Mouse (Mus musculus): ENCODE measurements around the gene Chil1. TPM values are rescaled to one million over a fixed set of nuclear protein-coding genes. Genes with fewer than 3 reads are reported as not detected.

Gene Chil1
- total and polyA plus RNA-seq, 2 experiments = 0.09 to 0.34 TPM

DNA sequence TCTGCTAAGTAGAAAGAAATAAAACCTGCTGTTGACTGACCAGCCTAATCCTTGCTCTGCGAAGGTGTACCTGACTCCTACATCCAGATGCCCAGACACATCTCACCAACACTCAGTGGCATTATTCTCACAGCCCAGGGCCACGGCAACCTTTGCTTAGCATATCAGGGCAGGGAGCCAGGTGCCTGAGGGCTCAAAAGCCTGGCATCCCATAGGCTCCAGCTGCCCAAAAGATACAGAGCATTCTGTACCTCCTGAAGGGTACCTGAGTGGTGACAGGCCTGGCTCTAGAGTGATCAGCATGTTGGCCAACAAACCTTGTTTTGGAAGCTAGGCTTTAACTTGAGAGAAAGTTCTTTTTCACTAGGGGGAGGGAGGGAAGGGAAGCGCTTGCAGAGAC is 49.3 kb downstream of the Chil1 start:
- Histone ChIP-seq H3K9ac (ENCODE audit: low read depth, low read length) (no peak overlapping the region), H3K4me1 (ENCODE audit: control insufficient read depth, insufficient read depth, low read length) (peaks cover 22% of the 10 kb centered on the region), H3K27ac (replicated peaks; ENCODE audit: insufficient read depth, low read depth, low read length) (no peak overlapping the region), H3K4me3 (ENCODE audit: insufficient read depth, low read depth, low read length) (no peak overlapping the region), H3K27me3 (ENCODE audit: control insufficient read depth, insufficient read depth, low read length) (no peaks in the 10 kb centered on the region), H3K79me2 (ENCODE audit: control insufficient read depth, insufficient read depth, low read length) (0 out of 2 replicates have a peak, but pooled peaks cover 2% of the 10 kb centered on the region), H3K36me3 (ENCODE audit: control insufficient read depth, insufficient read depth, low read length) (no peaks in the 10 kb centered on the region)
- TF ChIP-seq POLR2A (IDR thresholded peaks at IDR 0.05; ENCODE audit: extremely low read depth, insufficient read depth, low read length) (no peak), CTCF (IDR thresholded peaks at IDR 0.05; ENCODE audit: low read depth, low read length) (no peak)
- WGBS = 71% methylated on average over 3 of the region's 3 CpGs
- no peak for DNase-seq (ENCODE audit: extremely low read depth, low read depth, low spot score)

DNA sequence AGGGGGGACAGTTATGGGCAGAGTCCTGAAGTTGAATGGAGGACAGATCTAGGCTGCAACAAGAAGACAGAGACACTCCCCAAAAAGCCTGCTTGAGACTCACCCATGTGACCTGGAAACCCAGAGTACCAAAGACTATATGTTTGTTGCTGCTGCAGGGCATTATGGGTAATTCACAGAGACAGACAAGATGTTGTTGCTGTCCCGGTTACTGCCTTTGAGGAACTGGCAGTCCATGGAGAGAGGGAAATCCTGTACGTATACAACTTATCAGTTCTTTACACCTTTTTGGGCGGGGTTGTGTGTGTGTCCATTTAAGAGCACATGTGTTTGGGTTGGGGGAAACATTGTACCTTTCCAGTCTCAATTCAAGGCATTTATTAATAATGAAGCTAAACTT is 49.7 kb downstream of the Chil1 start:
- 0 out of 2 replicates have a peak, but pooled peaks cover 2% of the 10 kb centered on the region for H3K79me2 ChIP-seq (ENCODE audit: control insufficient read depth, insufficient read depth, low read length)
- H3K27me3 ChIP-seq (ENCODE audit: control insufficient read depth, insufficient read depth, low read length) = no peaks in the 10 kb centered on the region
- no peak overlapping the region for H3K4me3 ChIP-seq (ENCODE audit: insufficient read depth, low read depth, low read length)
- H3K36me3 ChIP-seq (ENCODE audit: control insufficient read depth, insufficient read depth, low read length) = no peaks in the 10 kb centered on the region
- no peak for DNase-seq (ENCODE audit: extremely low read depth, low read depth, low spot score)
- H3K4me1 ChIP-seq (ENCODE audit: control insufficient read depth, insufficient read depth, low read length) = peaks cover 22% of the 10 kb centered on the region
- H3K27ac ChIP-seq (replicated peaks; ENCODE audit: insufficient read depth, low read depth, low read length) = no peak overlapping the region
- TF ChIP-seq POLR2A (IDR thresholded peaks at IDR 0.05; ENCODE audit: extremely low read depth, insufficient read depth, low read length) = no peak
- TF ChIP-seq CTCF (IDR thresholded peaks at IDR 0.05; ENCODE audit: low read depth, low read length) = no peak
- WGBS = 92% methylated on average over 3 of the region's 3 CpGs
- H3K9ac ChIP-seq (ENCODE audit: low read depth, low read length) = no peak overlapping the region

DNA sequence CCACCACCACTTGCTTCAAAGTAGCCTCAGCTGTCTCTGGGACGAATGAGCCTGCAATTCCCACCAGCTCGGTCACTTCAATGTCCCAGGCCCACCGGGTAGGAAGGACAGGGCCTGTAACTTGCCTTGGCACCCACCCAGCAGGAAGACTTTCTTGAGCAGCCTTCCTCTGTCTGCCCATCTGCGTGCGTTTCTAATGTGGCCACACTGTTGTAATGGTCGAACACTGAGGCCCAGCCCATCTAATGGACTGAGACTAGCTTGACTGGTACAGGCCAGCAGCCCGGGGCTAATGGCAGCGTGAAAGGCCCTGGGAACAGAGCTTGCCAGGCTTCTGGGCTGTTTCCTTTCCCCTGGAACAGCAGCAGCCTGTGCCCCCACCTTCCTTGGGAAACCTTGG is 50.4 kb downstream of the Chil1 start:
- peak overlapping the region; percentile 32; the same call in 1 of the 2 replicates for H3K27ac ChIP-seq (replicated peaks; ENCODE audit: insufficient read depth, low read depth, low read length)
- DNase-seq (ENCODE audit: extremely low read depth, low read depth, low spot score) = no peak
- H3K4me1 ChIP-seq (ENCODE audit: control insufficient read depth, insufficient read depth, low read length) = peaks cover 28% of the 10 kb centered on the region
- no peaks in the 10 kb centered on the region for H3K27me3 ChIP-seq (ENCODE audit: control insufficient read depth, insufficient read depth, low read length)
- H3K36me3 ChIP-seq (ENCODE audit: control insufficient read depth, insufficient read depth, low read length) = no peaks in the 10 kb centered on the region
- H3K9ac ChIP-seq (ENCODE audit: low read depth, low read length) = peak overlapping the region; percentile 13; the same call in 1 of the 2 replicates
- no peak overlapping the region for H3K4me3 ChIP-seq (ENCODE audit: insufficient read depth, low read depth, low read length)
- 0 out of 2 replicates have a peak, but pooled peaks cover 2% of the 10 kb centered on the region for H3K79me2 ChIP-seq (ENCODE audit: control insufficient read depth, insufficient read depth, low read length)
- WGBS = 81% methylated on average over 8 of the region's 8 CpGs
- no peak for TF ChIP-seq CTCF (IDR thresholded peaks at IDR 0.05; ENCODE audit: low read depth, low read length)
- no peak for TF ChIP-seq POLR2A (IDR thresholded peaks at IDR 0.05; ENCODE audit: extremely low read depth, insufficient read depth, low read length)

DNA sequence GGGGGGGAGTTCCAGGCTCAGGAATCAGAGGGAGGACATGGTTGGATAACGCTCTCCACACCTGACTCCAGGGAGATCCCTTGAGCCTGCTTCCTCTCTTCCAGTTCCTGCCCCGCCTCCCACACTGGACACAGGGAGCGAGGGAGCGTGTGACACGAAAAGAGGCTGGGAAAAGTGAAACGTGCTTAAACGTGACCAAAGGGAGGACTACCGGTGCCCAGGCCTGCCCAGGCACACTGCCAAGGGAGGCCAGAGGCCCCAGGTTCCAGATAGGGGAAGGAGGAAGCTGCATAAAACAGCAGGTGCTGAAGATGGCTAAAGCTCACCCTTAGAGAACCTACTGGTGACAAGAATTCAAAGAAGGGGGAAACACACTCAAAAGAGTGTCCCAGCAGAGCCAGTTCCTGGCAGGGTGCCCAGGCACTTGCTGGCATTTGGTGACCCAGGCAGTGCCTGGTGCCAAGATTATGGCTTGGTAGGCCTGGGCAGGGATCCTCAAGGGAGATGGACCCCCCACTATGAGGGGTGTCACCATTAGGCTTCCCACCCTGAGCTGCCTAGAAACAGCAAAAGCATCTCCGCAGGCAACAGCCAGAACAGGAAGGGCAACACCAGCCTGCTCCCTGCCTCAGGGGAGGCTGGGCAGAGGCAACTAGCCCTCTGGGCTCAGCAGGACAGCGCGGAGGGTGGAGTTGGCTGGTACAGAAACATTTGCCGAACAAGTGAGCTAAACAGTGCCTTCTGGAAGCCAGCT is 51.0 kb downstream of the Chil1 start:
- Histone ChIP-seq H3K4me1 (ENCODE audit: control insufficient read depth, insufficient read depth, low read length) (peaks cover 31% of the 10 kb centered on the region), H3K79me2 (ENCODE audit: control insufficient read depth, insufficient read depth, low read length) (0 out of 2 replicates have a peak, but pooled peaks cover 2% of the 10 kb centered on the region), H3K27ac (replicated peaks; ENCODE audit: insufficient read depth, low read depth, low read length) (peak overlapping the region; percentile 32), H3K27me3 (ENCODE audit: control insufficient read depth, insufficient read depth, low read length) (no peaks in the 10 kb centered on the region), H3K9ac (ENCODE audit: low read depth, low read length) (peak overlapping the region; percentile 13), H3K36me3 (ENCODE audit: control insufficient read depth, insufficient read depth, low read length) (no peaks in the 10 kb centered on the region), H3K4me3 (ENCODE audit: insufficient read depth, low read depth, low read length) (0 out of 2 replicates have a peak overlapping the region, but pooled peaks have one; percentile 9)
- 21% methylated on average over 12 of the region's 12 CpGs for WGBS
- DNase-seq (ENCODE audit: extremely low read depth, low read depth, low spot score) = peak; percentile 81
- no peak for TF ChIP-seq CTCF (IDR thresholded peaks at IDR 0.05; ENCODE audit: low read depth, low read length)
- no peak for TF ChIP-seq POLR2A (IDR thresholded peaks at IDR 0.05; ENCODE audit: extremely low read depth, insufficient read depth, low read length)

DNA sequence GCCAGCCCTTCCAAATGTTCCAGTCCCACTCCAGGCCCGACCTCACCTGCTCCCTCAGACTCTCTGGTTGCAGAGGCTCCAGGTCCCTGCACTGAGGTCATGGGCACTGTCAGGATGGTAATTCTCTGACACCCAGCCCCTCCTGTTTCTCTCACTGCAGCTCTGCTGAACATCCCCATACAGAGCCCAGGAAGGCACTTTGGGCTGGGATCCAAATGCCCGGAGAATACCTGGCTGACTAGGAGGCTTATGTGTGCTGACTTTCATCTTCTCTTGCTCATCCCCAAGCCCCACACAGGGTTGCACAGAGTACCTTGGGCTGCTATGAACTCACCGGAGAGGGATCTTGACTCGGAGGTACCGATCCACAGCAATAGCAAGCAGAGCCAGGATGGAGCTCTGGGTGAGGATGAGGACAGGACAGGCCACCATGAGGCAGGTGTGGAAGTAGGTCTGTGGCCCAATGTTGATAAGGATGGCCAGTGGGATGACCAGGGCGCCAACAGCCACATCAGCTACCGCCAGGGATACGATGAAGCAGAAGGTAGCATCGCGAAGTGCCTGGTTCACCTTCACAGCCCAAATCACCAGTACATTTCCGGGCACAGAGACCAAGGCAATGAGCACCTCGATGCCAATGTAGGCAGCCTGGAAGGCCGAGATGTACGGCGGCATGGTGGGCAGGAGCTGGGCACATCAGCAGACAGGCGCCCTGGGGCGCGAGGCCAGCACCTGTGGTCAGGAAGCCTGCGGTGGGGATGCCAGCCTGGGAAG is 51.9 kb downstream of the Chil1 start:
- no peak for DNase-seq (ENCODE audit: extremely low read depth, low read depth, low spot score)
- Histone ChIP-seq H3K4me1 (ENCODE audit: control insufficient read depth, insufficient read depth, low read length) (peaks cover 34% of the 10 kb centered on the region), H3K4me3 (ENCODE audit: insufficient read depth, low read depth, low read length) (peak overlapping the region; percentile 55; the same call in 1 of the 2 replicates), H3K79me2 (ENCODE audit: control insufficient read depth, insufficient read depth, low read length) (0 out of 2 replicates have a peak, but pooled peaks cover 2% of the 10 kb centered on the region), H3K27me3 (ENCODE audit: control insufficient read depth, insufficient read depth, low read length) (no peaks in the 10 kb centered on the region), H3K36me3 (ENCODE audit: control insufficient read depth, insufficient read depth, low read length) (no peaks in the 10 kb centered on the region), H3K9ac (ENCODE audit: low read depth, low read length) (peak overlapping the region; percentile 68), H3K27ac (replicated peaks; ENCODE audit: insufficient read depth, low read depth, low read length) (0 out of 2 replicates have a peak overlapping the region, but pooled peaks have one; percentile 32)
- TF ChIP-seq POLR2A (IDR thresholded peaks at IDR 0.05; ENCODE audit: extremely low read depth, insufficient read depth, low read length) (no peak), CTCF (IDR thresholded peaks at IDR 0.05; ENCODE audit: low read depth, low read length) (no peak)
- WGBS = 34% methylated on average over 19 of the region's 19 CpGs

Data from liver, adult 2 months (tissue).